Mouse (Mus musculus): ENCODE data around the gene Daglb. TPM values are rescaled to one million over a fixed set of nuclear protein-coding genes. Genes with fewer than 3 reads are reported as not detected.

The Daglb gene
- 18.2 and 23.2 TPM in 2 replicates for polyA plus RNA-seq (2012; rRNA removed)

GRCm38 (mm10) chr5:143464100-143464756 is at the start of gene Daglb:
Daglb (plus strand) TSS chr5:143464584.

GRCm38 (mm10) chr5:143527486-143528307 is 63.3 kb downstream of the Daglb start, which contains the start of gene Rac1:
Rac1 (minus strand) TSS chr5:143528036.

Other genes starting within 250 kb of the Daglb start
- gene Spdye4a, start 237.7 kb upstream of the Daglb start, polyA plus RNA-seq (2012; rRNA removed) = not detected in 2 replicates
- gene Zfp12, start 229.4 kb upstream of the Daglb start, polyA plus RNA-seq (2012; rRNA removed) = 18.7 and 18.8 TPM in 2 replicates
- 27.4 and 42.8 TPM in 2 replicates for gene Zfp316, start 194.6 kb upstream of the Daglb start, polyA plus RNA-seq (2012; rRNA removed)
- gene Zfp853, start 171.0 kb upstream of the Daglb start, polyA plus RNA-seq (2012; rRNA removed) = 9.9 and 10.5 TPM in 2 replicates
- 35.0 and 36.6 TPM in 2 replicates for gene E130309D02Rik, start 149.2 kb upstream of the Daglb start, polyA plus RNA-seq (2012; rRNA removed)
- gene Zdhhc4, start 135.3 kb upstream of the Daglb start, polyA plus RNA-seq (2012; rRNA removed) = 81.3 and 94.8 TPM in 2 replicates
- gene Grid2ip, start 107.2 kb upstream of the Daglb start, polyA plus RNA-seq (2012; rRNA removed) = 0.15 and 0.36 TPM in 2 replicates
- gene Kdelr2, start 60.7 kb upstream of the Daglb start, polyA plus RNA-seq (2012; rRNA removed) = 227 and 240 TPM in 2 replicates
- gene Rac1, start 63.5 kb downstream of the Daglb start, polyA plus RNA-seq (2012; rRNA removed) = 205 and 366 TPM in 2 replicates
- 33.7 and 38.5 TPM in 2 replicates for gene Cyth3, start 157.9 kb downstream of the Daglb start, polyA plus RNA-seq (2012; rRNA removed)